Mouse (Mus musculus) MN1 (cell line): Measurements from ENCODE around the gene Klkb1.

Experiments used
- DNase-seq: peaks from one replicate; pipeline ENCODE4 v3.0.0-alpha.2; 2016; ENCODE audit warnings: low spot score

Gene Klkb1

DNA sequence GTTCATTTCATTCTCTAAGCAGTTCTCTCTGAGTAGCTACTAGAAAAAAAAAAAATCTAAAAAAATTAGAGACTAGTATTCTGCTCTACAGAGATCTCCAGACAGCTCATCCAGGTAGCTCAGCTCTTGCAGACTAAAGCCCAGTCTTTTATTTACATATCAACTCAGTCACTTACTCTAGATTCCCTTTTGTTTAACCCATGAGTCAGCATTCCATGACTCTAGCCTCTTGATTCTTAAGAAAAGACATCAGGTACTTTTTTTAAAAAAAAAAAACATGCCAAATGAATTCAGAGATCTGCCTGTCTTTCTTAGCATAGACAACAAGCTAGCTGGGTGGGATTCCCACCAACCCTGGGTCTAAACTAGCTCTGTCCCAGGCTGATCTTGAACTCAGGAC is 26.2 kb downstream of the Klkb1 start:
- DNase-seq: no peak

DNA sequence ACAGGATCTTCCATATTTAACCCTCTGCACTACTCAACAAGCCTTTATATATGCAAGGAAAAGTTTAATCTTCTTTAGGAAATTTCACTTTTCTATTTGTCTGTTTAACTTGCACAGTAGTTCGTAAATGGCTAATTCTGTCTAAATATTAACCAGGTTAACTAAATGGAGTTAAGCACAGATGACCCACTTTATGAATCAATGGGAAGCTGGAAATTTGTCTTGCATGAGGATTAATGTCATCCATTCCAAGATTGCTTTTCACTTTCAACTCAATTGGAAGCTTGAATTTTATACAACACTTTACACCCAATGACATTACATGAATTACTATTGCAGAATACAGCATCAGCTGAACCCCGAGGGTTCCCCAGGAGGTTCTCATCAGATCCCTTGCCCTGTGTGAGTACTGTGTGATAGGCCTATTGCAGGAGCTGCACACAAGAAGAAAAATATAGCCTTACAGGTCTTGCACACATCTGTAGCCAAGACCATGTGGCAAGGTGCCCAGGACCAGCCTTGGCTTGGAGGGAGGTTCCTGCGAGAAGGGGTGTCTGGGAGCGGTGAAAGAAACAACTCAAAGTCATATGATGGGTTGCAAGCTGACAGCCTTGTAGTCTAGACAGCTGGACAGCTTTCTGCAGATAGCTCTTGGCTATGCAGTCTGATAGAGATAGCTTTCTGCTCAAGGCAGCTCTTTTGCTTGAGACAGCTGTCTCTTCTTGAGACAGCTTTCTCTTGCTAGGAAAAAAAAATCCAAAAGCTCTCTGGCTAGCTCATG is 26.9 kb downstream of the Klkb1 start:
- DNase-seq: no peak

- DNase-seq: no peak
Observed at GRCm38 (mm10) chr8:45266993-45267392, 27.7 kb downstream of the Klkb1 start.

- DNase-seq: no peak
Observed at GRCm38 (mm10) chr8:45264918-45265317, 29.7 kb downstream of the Klkb1 start.

GRCm38 (mm10) chr8:45262851-45263250 is 31.8 kb downstream of the Klkb1 start:
- DNase-seq: no peak

- DNase-seq: no peak
Observed at GRCm38 (mm10) chr8:45261920-45262319, 32.7 kb downstream of the Klkb1 start, which contains the start of gene F11. TSS of gene F11 (minus strand) at chr8:45262031.

DNA sequence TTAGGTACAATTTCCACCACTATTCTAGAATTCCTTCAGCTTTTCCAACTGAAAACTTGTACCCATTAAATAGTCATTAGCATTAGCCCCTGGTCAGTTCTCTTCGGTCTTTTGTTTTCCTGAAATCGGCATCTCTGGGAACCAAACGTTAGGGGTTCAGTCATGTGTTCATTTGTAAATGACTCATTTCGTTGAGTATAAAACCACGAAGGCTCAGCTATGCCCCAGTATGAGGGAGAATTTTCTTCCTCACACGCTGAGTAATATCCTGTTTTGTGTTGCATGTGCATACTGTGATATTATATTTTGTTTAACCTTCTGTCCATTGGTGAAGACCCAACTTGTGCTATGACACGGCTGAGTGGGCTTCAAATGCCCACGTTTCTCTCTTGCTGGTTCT is 36.2 kb downstream of the Klkb1 start:
- no peak for DNase-seq

- no peak for DNase-seq
Observed at GRCm38 (mm10) chr8:45255040-45255439, 39.6 kb downstream of the Klkb1 start.

- DNase-seq: no peak
Observed at GRCm38 (mm10) chr8:45254194-45254842, 40.3 kb downstream of the Klkb1 start.

- DNase-seq: no peak
Observed at GRCm38 (mm10) chr8:45253586-45253985, 41.1 kb downstream of the Klkb1 start.

GRCm38 (mm10) chr8:45253111-45253510 is 41.5 kb downstream of the Klkb1 start:
- no peak for DNase-seq

DNA sequence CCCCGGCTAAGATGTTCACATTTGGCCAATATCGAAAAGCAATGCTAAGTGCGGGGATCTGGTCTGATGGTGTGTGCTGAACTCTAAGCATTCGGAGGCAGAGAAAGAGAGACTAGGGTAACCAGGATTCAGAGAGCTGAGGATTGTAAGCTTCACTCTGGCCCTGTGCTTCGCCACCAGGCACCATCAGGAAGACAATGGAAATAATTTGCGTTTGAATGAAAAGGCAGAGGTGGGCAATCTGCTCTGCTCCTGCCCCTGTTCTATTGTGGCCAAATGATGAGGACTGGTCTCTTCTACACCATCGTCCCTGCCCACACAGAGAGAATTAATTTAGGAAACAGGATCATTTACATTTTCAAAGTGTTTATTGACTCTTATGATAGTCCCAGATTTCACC is 48.4 kb downstream of the Klkb1 start:
- no peak for DNase-seq

DNA sequence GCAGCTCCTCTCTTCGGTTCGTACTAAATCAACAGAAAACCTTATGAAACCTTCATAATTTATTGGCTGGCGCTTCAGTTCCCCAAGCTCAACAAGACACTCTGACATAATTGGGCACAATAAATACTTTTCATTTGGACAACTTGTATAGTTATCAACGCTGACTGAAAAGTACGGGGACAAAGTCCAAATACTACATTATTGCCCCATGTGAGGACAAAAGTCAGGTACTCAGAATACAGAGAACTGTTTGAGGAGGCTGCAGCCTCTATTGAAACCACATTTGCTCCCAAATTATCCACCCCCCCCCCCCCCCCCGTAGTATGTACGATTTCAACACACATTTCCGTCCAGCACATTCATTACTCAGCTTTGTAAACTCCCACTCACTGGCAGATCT is 55.3 kb downstream of the Klkb1 start:
- DNase-seq: no peak

DNA sequence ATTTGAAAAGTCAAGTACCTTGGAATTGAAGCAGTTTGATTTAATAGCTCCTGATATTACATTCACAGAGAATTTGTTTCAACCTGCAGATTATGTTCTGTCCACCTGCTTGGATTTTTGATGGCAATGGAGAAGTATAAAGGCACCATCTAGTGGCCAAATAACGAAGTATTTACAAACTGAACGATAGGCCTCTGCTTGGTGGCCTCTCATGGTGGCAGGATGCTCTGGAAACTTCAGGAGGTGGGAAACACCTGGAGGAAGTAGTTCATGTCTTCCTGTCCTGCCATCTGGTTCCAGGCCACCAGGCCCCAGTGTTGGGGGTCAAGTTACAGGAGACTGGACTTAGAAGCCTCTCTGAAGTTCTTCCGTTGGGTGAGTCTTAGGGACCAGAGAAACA is 56.4 kb downstream of the Klkb1 start:
- DNase-seq: peak; percentile 17

DNA sequence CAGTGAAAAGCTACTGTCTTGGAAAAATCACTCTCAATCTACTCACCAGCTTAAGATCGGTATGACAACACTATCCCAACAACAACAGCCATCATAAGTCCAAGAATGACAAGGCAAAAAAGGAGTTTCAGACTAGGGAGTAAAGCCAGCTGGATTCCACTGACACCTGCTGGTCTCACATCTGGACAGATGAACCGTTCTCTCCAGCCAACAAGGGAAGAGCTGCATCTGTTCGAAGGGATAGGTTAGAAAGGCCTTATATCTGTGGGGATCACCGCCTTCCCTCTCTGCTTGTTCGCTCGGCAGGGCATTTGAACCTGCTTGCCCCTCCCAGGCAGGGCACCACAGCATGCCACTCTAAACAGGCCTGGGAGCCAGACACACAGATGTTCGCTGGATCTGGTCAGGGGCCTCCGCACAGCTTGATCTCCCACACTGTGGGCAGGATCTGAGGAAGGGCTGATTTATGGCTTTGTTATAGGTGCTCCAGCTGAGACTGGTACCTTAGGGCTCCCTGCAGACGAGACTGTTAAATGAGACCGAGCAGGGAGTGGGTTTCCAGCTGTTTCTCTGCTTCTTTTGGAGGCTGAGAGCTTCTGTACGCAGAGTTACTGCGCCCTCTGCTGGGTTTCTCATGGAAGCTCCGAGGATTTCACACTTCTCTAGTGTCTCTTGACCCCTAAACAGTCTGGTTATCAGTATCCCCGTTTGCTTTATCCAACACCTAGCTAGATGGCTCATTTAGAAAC is 58.3 kb downstream of the Klkb1 start:
- peak; percentile 18 for DNase-seq

- no peak for DNase-seq
Observed at GRCm38 (mm10) chr8:45235228-45235627, 59.4 kb downstream of the Klkb1 start.

DNA sequence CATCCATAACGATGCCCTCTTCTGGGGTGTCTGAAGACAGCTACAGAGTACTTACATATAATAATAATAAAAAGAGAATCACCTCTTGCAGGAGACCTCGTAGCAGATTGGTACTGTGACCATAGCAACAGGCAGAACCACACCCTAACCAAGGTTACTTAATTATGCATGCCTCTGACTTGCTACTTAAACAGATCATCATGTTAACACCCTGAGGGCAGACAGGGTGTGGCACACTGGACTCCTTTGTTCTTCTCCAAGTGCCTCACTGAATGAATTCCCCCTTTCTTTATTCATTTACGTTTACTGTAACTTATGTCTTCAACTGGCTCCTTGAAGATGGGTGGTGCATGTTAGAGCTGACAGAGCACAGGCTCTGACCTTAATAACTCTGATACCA is 61.4 kb downstream of the Klkb1 start:
- DNase-seq: no peak
